Mouse (Mus musculus) heart, embryonic 14.5 days (tissue): ENCODE data around the gene Tgfbr3. TPM values are rescaled to one million over a fixed set of nuclear protein-coding genes. Genes with fewer than 3 reads are reported as not detected.
A peak's percentile ranks its signal among the peaks of the same experiment; 100 is the strongest.

Experiments used
- ATAC-seq: fragments of 200-750 bp; cut with Nextera tagmentation; 2 replicates; pipeline ENCODE4 v1.8.0; 2017; ENCODE audit warnings: low read depth, moderate TSS enrichment; ENCODE audit not compliant: insufficient number of reproducible peaks, insufficient read depth, low FRiP score
- H3K27ac ChIP-seq, 2 experiments: fragments of 200-500 bp in 1 of 2; fragments of 300-500 bp in 1 of 2; sonication (generic) in 1 of 2; replicated peaks in 1 of 2; 2 replicates each; pipeline ENCODE4 v1.5.1; 2012 to 2014; ENCODE audit warnings: low read depth in 2 of 2, low read length in 2 of 2, control low read depth in 1 of 2, mild to moderate bottlenecking in 1 of 2, mixed read lengths in 1 of 2; ENCODE audit not compliant: control insufficient read depth in 1 of 2, insufficient read depth in 1 of 2
- H3K27me3 ChIP-seq: fragments of 300-500 bp; sonication (generic); 2 replicates; pipeline ENCODE4 v1.6.1; 2014; ENCODE audit warnings: mild to moderate bottlenecking, low read length, control low read depth; ENCODE audit not compliant: control insufficient read depth, insufficient read depth
- H3K36me3 ChIP-seq: fragments of 300-500 bp; sonication (generic); 2 replicates; pipeline ENCODE4 v1.6.1; 2014; ENCODE audit warnings: mild to moderate bottlenecking, control low read depth, low read length, mixed read lengths; ENCODE audit not compliant: control insufficient read depth, insufficient read depth
- H3K4me1 ChIP-seq, 2 experiments: fragments of 200-500 bp in 1 of 2; fragments of 300-500 bp in 1 of 2; sonication (generic) in 1 of 2; 2 replicates each; pipeline ENCODE4 v1.6.1; 2012 to 2014; ENCODE audit warnings: low read length in 2 of 2, control low read depth in 1 of 2, mixed read lengths in 1 of 2; ENCODE audit not compliant: control insufficient read depth in 2 of 2, insufficient read depth in 2 of 2
- H3K4me2 ChIP-seq: fragments of 300-500 bp; sonication (generic); 2 replicates; pipeline ENCODE4 v1.6.1; 2014; ENCODE audit warnings: mild to moderate bottlenecking, low read length
- H3K4me3 ChIP-seq, 2 experiments: fragments of 200-500 bp in 1 of 2; fragments of 300-500 bp in 1 of 2; sonication (generic) in 1 of 2; 2 replicates each; pipeline ENCODE4 v1.5.1; 2012 to 2014; ENCODE audit warnings: low read length in 2 of 2, mild to moderate bottlenecking in 2 of 2, control low read depth in 1 of 2, low read depth in 1 of 2, moderate library complexity in 1 of 2; ENCODE audit not compliant: control insufficient read depth in 1 of 2, insufficient read depth in 1 of 2
- H3K9ac ChIP-seq: fragments of 300-500 bp; sonication (generic); 2 replicates; pipeline ENCODE4 v1.6.1; 2014; ENCODE audit warnings: mild to moderate bottlenecking, low read length
- H3K9me3 ChIP-seq: fragments of 300-500 bp; sonication (generic); 2 replicates; pipeline ENCODE4 v1.6.1; 2016; ENCODE audit warnings: low read length, control low read depth; ENCODE audit not compliant: control insufficient read depth
- WGBS: fragments of 180-500 bp; shearing (Covaris S2); extraction: QIAGEN DNeasy Blood & Tissue Kit; methylation state at CpG from one replicate; pipeline ENCODE4 v1.1.7; 2014; 5-methylcytosine and 5-hydroxymethylcytosine counted together
- polyA plus RNA-seq: library from polyadenylated mRNA; unstranded; fragments of >200 nt; fragmentation: Nextera tagmentation; extraction: Ambion mirVana; gene quantifications from 2 replicates; pipeline ENCODE4 v1.2.1, GENCODE M21; 2014

Tgfbr3 gene
- polyA plus RNA-seq, 1 experiment from 2014 or later: 24.1 TPM

DNA sequence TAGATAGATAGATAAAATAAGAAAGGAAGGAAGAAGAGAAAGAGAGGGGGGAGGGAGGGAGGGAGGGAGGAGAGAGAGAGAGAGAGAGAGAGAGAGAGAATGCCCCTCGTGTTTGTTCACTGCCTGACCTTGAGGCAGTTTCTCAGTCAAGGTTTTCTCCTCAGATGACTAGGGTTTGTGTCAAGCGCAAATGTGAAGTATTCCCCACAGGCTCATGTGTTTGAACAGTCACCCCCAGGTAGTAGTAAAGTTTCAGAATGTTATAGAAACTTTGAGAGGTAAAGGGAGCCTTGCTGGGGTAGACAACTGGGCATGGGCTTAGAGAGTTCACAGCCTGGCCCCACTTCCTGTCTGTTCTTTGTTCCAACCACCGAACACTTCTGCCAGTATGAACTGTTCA lies 103.2 kb downstream of the Tgfbr3 start:
- no peaks in the 10 kb centered on the region for H3K9me3 ChIP-seq
- no peak overlapping the region for H3K4me2 ChIP-seq
- H3K4me1 ChIP-seq: peaks cover 7 to 16% of the 10 kb centered on the region in 2 experiments
- no peaks in the 10 kb centered on the region for H3K27me3 ChIP-seq
- 84% methylated on average over 3 of the region's 3 CpGs for WGBS
- no peak overlapping the region for H3K27ac ChIP-seq
- no peak overlapping the region for H3K9ac ChIP-seq
- no peaks in the 10 kb centered on the region for H3K36me3 ChIP-seq
- no peak overlapping the region for H3K4me3 ChIP-seq
- no peak for ATAC-seq

GRCm38 (mm10) chr5:107184158-107184883 lies 105.1 kb downstream of the Tgfbr3 start:
- ATAC-seq: no peak
- WGBS: 79% methylated on average over 8 of the region's 8 CpGs

GRCm38 (mm10) chr5:107183537-107183936 lies 105.9 kb downstream of the Tgfbr3 start:
- WGBS: 68% methylated on average over 6 of the region's 6 CpGs
- Histone ChIP-seq H3K4me1 (peaks cover 10 to 18% of the 10 kb centered on the region in 2 experiments), H3K36me3 (no peaks in the 10 kb centered on the region), H3K4me3 (no peak overlapping the region), H3K27ac (no peak overlapping the region), H3K4me2 (no peak overlapping the region), H3K9me3 (no peaks in the 10 kb centered on the region), H3K27me3 (no peaks in the 10 kb centered on the region), H3K9ac (no peak overlapping the region)
- ATAC-seq: no peak

More at GRCm38 (mm10) chr5:107184158-107184883, 105.1 kb downstream of the Tgfbr3 start:
- H3K9ac ChIP-seq: no peak overlapping the region
- no peak overlapping the region for H3K4me3 ChIP-seq
- peaks cover 8 to 17% of the 10 kb centered on the region in 2 experiments for H3K4me1 ChIP-seq
- H3K27ac ChIP-seq: no peak overlapping the region
- H3K4me2 ChIP-seq: no peak overlapping the region
- H3K9me3 ChIP-seq: no peaks in the 10 kb centered on the region
- no peaks in the 10 kb centered on the region for H3K27me3 ChIP-seq
- no peaks in the 10 kb centered on the region for H3K36me3 ChIP-seq

GRCm38 (mm10) chr5:107182721-107183120 lies 106.7 kb downstream of the Tgfbr3 start:
- H3K4me1 ChIP-seq: peaks cover 14 to 25% of the 10 kb centered on the region in 2 experiments
- H3K27ac ChIP-seq: no peak overlapping the region
- no peak overlapping the region for H3K9ac ChIP-seq
- no peaks in the 10 kb centered on the region for H3K27me3 ChIP-seq
- H3K9me3 ChIP-seq: no peaks in the 10 kb centered on the region
- H3K36me3 ChIP-seq: no peaks in the 10 kb centered on the region
- no peak overlapping the region for H3K4me3 ChIP-seq
- ATAC-seq: no peak
- no peak overlapping the region for H3K4me2 ChIP-seq
- WGBS: 69% methylated on average over 7 of the region's 7 CpGs

DNA sequence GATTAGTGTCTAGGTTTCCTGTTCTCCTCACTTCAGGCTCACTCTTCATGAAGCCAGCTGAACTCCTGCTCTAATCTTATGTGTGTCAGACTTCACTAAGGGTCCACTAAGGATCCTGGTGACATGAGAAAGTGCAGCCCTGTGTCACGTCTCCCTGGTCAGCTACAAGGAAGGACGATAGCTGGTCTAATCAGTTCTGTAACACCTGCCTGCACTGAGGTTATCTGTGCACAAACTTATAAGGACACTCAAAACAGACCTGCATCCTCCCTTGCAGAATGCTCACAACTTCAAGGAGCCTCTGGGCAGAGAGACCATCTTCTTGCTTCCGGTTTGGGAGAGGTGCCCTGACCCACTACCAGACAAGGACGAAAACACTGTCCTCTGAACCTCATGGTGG lies 107.6 kb downstream of the Tgfbr3 start:
- no peak overlapping the region for H3K9ac ChIP-seq
- no peaks in the 10 kb centered on the region for H3K9me3 ChIP-seq
- H3K27ac ChIP-seq: peak overlapping the region in 1 of 2 experiments; percentile 19; a peak in 1 of 4 replicates
- 0 out of 2 replicates have a peak, but pooled peaks cover 5% of the 10 kb centered on the region for H3K36me3 ChIP-seq
- H3K4me3 ChIP-seq: no peak overlapping the region
- ATAC-seq: no peak
- H3K4me1 ChIP-seq: peaks cover 16 to 27% of the 10 kb centered on the region in 2 experiments
- no peaks in the 10 kb centered on the region for H3K27me3 ChIP-seq
- H3K4me2 ChIP-seq: no peak overlapping the region
- 22% methylated on average over 4 of the region's 4 CpGs for WGBS

- no peak overlapping the region for H3K4me2 ChIP-seq
- H3K27me3 ChIP-seq: no peaks in the 10 kb centered on the region
- no peak overlapping the region for H3K9ac ChIP-seq
- no peaks in the 10 kb centered on the region for H3K9me3 ChIP-seq
- ATAC-seq: no peak
- no peak overlapping the region for H3K27ac ChIP-seq
- H3K4me3 ChIP-seq: no peak overlapping the region
- peaks cover 16 to 27% of the 10 kb centered on the region in 2 experiments for H3K4me1 ChIP-seq
- WGBS: 83% methylated on average over 5 of the region's 5 CpGs
- H3K36me3 ChIP-seq: 0 out of 2 replicates have a peak, but pooled peaks cover 5% of the 10 kb centered on the region
These were observed 110.2 kb downstream of the Tgfbr3 start for GRCm38 (mm10) chr5:107179194-107179593.

- H3K9ac ChIP-seq: no peak overlapping the region; the same call in 1 of the 2 replicates
- 45% methylated on average over 6 of the region's 6 CpGs for WGBS
- H3K4me2 ChIP-seq: no peak overlapping the region
- no peaks in the 10 kb centered on the region for H3K9me3 ChIP-seq
- H3K4me1 ChIP-seq: peaks cover 14 to 20% of the 10 kb centered on the region in 2 experiments
- no peaks in the 10 kb centered on the region for H3K27me3 ChIP-seq
- H3K36me3 ChIP-seq: 0 out of 2 replicates have a peak, but pooled peaks cover 5% of the 10 kb centered on the region
- no peak for ATAC-seq
- no peak overlapping the region for H3K4me3 ChIP-seq
- H3K27ac ChIP-seq: peak overlapping the region in 1 of 2 experiments; percentile 1; a peak in 1 of 4 replicates
These were observed 111.6 kb downstream of the Tgfbr3 start for GRCm38 (mm10) chr5:107177791-107178190.
